Mouse (Mus musculus): ENCODE data around the gene Mapk1ip1. TPM values are rescaled to one million over a fixed set of nuclear protein-coding genes. Genes with fewer than 3 reads are reported as not detected.

Mapk1ip1 gene
- 7.7 and 8.7 TPM in 2 replicates for total RNA-seq (2017)

DNA sequence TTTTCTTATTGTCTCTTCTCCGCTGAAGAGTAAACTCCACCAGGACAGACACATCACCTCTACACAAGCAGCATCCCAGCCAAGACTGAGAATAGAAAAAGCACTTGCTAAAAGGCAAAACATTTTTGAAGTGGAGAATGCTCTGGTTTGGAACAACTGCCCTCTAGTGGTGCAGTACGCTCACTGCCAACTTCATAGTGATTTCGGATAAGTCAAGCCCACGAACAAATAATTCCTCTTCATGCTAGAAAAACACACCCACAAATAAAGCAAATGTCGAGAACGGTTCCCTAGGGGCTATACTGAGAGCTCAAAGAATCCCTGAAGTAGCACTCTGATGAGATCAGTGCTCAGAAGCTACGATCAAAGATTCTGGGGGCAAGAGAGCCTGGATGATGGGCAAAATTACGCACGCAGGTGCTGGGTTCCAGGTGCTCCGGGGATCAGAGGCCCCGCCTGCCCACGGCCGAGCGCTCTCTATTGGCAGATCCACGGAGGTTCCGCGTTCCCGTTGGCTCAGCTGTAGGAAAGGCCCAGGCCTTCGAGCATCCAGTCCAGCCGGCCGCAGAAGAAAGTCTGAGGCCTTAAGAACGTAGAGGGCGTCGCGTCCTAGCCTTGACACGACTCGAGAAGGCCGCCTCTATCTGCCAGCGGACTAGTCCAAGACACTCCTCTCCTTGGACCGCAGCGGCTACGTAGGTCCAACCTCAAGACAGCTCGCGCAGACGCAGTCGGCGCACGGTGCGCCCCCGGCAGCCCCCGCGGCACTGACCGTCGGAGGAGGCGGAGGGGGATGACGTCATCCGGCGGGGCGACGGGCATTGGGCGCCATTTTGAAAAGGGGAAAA lies at the start of gene Mapk1ip1, which contains the start of gene Ppp2r2d:
Gene Mapk1ip1, minus strand, starts transcription at position 730 of the 848 bp plus-strand sequence.
Gene Ppp2r2d, plus strand, starts transcription at position 536 of the 848 bp plus-strand sequence.
- ATAC-seq (replicated peaks; ENCODE audit: low read depth, poor library complexity, severe bottlenecking), result peak; percentile 85

DNA sequence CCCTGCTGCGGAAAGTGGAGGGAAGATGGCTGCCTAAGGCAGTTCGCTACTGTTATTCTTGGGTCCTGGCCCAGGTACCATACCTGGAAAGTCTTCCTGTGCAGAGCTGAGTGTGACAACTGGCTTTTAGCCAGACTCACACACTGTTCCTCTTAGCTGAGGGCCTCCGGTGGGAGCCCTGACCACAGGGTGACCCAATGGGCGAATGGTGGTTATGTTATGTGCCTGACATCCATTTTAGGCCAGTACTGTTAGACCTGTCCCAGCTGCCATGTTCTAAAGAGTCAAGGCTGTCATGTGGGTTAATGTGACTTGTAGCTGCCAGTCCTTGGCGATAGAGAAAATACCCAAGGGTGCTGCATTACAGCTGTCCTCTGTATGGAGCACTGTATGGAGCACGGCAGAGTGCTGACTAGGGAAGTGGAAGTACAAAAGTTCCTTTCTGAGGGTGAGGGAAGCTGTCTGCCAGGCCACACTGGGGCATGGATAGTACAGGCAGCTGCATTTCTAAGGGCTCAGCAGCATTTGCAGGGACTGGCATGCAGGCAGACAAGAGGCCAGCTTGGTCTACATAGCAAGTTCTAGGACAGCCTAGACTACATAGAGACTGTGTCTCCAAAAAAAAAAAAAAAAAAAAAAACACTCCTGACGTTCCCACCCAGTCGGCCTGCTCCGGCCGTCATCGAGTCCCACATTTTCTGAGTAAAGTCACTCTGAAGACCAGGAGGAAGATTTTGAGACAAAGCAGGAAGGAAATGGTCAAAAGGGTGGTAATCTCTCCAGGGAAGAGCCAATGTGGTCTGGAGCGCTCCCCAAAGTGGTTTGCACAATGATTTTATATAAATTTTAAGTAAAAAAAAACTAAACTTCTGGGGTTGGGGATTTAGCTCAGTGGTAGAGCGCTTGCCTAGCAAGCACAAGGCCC lies 39.6 kb upstream of the Mapk1ip1 start:
- ATAC-seq (replicated peaks; ENCODE audit: low read depth, poor library complexity, severe bottlenecking), result peak; percentile 78

DNA sequence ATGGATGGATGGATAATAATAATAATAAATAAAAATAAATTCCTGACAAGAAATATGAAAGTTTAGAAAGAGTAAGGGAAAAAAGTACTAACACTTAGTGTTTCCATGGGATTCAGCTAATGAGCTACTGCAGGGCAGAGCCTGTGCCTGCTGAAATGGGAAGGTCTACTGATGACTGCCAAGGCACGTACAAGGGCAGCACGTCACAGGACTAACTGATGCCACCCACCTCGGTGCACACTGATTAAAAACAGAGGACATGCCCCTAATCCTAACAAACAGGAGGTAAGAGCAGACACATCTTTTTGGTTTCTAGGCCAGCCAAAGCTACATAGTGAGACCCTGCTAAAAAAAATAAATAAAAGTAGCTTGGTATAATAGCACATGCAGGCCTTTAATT lies 37.7 kb upstream of the Mapk1ip1 start:
- ATAC-seq (replicated peaks; ENCODE audit: low read depth, poor library complexity, severe bottlenecking), result no peak

DNA sequence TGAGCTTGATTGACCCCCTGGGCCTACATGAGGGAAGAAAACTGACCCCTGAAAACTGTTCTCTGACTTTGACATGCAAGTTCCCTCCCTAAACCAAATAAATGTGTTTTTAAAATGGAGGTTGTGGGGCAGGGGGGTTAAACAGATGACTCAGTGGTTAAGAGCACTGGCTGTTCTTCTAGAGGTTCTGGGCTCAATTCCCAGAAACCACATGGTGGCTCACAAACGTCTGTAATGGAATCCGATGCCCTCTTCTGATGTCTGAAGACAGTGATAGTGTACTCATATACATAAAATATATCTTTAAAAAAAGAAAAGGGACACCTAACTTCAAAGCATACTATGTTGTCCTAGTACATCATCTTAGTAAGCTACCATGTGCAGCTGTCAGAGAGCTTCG lies 29.0 kb upstream of the Mapk1ip1 start:
- no peak for ATAC-seq (replicated peaks; ENCODE audit: low read depth, poor library complexity, severe bottlenecking)

DNA sequence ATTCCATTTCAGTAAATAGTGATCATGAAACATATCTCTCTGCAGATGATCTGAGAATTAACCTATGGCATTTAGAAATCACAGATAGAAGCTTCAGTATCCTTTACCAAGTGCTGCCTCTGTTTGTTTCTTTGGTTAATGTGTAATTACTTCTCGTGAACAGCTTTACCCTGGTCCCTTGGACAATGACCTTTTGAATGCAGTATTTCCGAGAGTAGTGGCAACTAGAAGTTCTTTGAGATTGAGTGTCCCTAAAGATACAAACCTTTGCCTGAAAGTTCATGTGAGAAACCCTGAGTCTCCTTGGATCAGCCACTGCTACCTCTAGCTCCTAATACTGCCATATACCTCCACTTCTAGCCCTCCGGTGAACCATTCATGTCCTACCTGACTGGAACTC lies 26.9 kb upstream of the Mapk1ip1 start:
- ATAC-seq (replicated peaks; ENCODE audit: low read depth, poor library complexity, severe bottlenecking), result no peak

DNA sequence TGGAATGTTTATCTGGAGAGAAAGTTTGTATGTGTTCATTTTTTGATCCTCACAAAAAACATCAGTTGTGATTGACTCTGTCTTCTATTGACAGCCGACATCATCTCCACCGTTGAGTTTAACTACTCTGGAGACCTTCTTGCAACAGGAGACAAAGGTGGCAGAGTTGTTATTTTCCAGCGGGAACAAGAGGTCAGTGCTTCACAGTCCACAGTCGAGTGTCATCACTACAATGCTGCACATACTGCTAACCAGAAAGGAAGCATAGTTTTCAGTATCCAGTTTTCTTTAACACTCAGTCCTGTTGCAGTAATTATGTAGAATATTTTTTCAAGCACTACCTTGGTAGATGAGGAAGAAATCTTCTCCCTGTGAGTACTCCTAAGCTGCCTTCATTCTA lies 22.2 kb upstream of the Mapk1ip1 start:
- ATAC-seq (replicated peaks; ENCODE audit: low read depth, poor library complexity, severe bottlenecking), result no peak

DNA sequence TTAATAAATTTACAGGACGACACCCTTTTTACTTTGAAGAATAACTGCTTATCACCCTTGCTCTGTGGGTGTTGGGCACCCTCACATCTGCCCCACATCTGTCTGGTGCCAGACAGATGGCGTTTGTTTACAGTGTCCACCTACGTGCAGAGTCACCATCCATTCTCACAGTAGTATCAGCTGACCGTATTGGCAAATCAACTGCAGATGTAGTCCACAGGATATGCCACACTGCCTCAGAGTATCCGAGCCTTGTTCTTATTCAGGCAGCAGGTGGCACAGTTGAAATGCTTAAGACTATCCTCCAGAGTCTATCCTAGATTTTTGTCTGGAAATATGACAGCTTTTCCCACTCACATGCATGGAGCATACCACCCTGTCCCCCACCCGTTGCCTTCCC lies 21.2 kb upstream of the Mapk1ip1 start:
- no peak for ATAC-seq (replicated peaks; ENCODE audit: low read depth, poor library complexity, severe bottlenecking)

DNA sequence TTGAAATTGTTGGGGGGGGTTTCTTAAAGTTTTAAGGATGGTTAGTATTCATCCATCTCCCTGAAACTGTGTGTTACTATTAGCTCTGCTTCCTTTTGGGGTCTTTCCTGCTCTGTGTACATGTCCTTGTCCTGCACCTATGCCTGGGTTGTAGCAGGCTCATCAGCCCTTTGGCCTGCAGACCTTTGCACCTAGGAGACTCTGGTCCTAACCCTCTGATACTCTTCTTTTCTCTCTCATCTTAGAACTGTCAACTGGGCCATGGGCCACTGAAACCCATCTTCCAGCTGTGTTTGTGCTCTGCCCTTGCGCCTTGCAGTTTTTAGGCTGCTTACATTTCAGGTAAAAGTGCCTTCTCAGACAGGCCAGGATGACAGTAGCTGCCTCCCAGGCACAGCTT lies 18.7 kb upstream of the Mapk1ip1 start:
- ATAC-seq (replicated peaks; ENCODE audit: low read depth, poor library complexity, severe bottlenecking), result no peak

DNA sequence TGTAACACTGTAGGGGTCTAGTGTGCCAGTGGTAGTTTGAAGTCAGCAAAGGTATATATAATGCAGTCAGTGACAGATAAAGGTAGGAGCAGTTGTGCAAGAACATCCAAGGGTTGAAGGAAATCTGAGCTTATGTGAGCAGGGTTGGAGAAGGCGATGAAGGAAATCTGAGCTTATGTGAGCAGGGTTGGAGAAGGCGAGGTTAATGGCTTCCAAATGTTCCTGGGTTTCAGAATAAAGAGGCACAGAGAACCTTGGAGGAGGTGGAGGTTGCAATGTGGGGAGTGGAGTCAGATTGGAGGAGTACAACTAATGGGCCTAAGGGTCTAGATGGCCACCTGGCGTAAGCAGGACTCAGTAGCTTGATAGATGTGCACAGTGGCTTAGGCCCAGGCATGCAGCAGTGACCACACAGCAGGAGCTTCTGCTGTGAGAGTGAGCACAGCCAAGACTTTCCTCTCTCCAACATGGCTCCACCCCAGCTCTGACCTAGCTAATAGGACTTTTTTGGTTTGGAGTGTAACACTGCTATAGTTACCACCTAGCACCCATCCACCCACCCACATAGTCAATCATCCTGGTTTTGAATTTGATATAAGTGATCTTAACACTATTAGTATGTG lies 18.0 kb upstream of the Mapk1ip1 start:
- no peak for ATAC-seq (replicated peaks; ENCODE audit: low read depth, poor library complexity, severe bottlenecking)

DNA sequence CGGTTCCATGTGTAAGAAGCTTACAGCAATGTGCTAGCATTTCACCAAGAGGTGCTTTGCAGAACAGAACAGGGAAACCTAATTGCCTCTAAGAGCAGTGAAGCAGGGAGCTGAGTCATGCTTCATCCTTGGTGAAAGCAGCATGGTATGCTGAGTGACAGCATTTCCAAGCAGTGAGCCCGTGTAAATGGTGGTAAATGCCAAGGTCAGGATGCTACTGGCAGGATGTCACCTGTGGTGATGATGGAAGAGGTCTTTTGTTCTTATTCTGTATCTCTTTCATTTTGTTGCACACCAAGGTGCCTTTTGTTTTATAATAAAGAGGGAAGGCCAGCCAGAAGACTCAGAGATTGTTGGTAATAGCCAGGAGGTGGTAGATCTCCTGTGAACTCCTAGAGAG lies 10.6 kb upstream of the Mapk1ip1 start:
- ATAC-seq (replicated peaks; ENCODE audit: low read depth, poor library complexity, severe bottlenecking), result no peak

DNA sequence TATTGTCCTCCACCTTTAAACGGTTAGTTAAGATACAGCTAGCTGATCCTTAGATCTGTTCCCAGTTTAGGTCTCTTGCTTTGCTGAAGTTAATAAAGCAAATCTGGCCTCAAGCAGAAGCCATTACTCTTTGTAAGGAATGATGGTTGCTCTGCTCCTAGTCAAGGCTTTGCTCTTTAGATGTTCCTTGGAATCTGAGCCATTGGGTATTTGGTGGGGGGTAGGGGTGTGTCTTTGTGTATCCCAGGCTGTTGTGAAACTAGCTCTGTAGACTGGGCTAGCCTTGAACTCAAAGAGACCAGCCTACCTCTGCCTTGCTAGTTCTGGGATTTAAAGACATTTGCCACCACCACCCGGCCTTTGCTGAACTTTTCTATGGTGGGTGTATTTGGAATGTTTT lies 8.1 kb upstream of the Mapk1ip1 start:
- no peak for ATAC-seq (replicated peaks; ENCODE audit: low read depth, poor library complexity, severe bottlenecking)

DNA sequence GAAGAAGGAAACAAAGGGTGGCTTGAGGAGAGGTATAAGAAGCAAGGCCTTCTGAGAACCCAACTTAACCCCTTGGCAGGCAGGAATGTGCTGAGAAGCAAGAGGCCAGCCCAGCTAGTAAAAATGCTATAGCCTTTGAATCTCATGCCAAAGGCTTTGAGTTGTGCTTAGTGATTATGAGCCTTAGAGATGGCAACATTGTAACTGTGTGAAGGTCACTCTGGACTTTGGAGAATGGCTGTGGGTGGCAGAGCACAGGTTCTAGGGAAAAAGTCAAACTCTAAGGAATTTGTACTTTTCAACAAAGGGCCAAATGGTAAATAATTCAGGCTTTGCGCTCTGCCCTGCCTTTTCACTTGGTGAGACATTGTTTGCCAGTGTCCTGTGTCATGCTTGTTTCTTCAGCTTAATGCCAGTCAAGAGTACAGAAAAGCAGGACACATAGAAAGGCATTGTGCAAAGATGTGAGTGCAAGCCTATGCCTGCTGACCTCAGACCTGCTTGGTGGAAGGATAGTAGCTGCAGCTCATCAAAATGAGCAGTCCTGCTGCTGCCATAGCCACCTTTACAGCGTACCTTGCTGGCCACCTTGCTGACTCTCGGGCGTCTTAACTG lies 7.5 kb upstream of the Mapk1ip1 start:
- no peak for ATAC-seq (replicated peaks; ENCODE audit: low read depth, poor library complexity, severe bottlenecking)

DNA sequence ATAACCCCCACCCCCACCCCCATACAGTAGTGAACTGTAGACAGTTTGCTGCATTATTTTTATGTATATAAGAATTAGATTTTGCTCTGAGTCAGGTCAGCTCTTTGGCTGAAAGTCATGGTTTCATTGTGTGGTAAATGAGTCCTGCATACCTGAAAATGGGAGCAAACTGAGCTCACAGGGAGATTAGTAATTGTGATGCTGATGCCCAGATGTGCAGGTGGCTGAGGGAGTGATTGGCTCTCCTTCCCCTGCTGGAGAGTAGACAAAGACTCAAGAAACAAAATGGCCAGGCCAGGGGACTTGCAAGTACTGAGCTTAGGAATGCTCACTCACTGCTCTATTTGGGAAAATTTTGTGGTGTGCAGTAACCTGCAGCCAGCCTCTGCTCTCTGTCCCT lies 4.0 kb upstream of the Mapk1ip1 start:
- ATAC-seq (replicated peaks; ENCODE audit: low read depth, poor library complexity, severe bottlenecking), result no peak

DNA sequence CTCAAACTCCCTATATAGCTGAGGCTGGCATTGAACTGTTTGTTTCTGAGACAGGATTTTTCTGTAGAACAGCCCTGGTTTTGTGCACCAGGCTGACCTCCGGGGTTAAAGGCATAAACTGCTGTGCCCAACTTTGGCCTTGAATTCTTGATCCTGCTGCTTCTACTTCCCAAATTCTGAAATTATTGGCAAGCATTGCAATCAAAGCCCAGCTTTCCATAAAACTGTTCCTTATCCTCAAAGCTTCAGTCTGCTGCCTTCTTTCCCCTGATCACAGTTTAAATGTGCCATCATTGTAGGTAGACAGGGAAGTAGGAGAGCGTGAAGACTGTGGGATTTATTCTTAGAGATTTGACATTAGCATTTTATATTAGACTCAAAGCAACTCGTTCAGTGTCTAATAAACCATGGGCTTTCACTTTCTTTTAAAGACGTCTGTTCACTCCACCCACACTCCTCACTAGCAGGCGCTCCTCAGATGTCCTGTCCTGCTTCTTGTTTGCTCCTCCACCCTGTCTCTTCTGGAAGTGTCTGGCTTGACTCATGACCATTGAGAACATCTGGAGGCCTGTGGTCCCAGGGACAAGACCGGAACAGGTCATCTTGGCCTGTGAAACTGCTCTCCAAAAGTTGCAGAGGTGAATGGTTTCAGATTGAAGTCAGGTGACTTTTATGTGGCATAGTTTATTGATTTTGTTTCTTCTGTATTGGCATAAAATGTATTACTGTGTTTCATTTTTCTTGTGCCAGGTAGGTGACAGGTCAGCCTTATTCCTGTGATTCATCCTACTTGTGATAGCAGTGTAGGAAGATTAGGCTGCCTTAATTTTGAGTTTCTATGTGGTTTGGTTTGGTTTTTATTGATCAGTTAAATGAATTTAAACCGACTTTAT lies 2.2 kb upstream of the Mapk1ip1 start:
- no peak for ATAC-seq (replicated peaks; ENCODE audit: low read depth, poor library complexity, severe bottlenecking)

DNA sequence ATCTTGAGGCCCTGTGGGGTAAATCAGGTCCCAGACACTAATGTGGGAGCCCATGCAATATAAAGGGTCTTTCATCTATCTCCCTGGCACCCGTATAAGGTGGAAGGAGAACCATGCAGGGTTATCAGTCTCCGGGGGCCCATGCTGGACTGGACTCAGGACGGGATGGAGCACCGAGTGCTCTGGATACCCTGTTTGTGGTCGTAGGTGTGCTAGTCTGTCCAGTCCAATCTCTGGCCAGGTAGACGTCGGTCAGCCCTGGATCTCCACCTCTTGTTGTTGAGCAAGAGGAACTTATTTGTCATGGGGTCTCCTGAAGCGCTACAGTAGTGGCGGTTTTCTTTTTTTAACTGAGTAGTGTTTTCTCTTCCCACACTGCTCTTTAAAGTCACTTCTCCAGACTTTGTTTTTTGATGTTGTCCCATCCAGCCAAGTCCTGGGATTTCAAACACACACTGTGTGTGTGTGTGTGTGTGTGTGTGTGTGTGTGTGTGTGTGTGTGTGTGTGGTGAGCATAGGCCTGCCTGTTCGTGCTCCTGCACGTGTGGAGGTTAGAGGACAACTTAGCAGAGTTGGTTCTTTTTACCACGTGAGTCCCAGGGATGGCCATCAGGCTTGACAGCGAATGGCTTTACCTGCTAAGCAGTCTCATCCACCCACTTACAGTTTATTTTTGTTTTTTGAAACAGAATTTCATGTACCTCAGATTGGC lies 1.4 kb upstream of the Mapk1ip1 start:
- ATAC-seq (replicated peaks; ENCODE audit: low read depth, poor library complexity, severe bottlenecking), result no peak

DNA sequence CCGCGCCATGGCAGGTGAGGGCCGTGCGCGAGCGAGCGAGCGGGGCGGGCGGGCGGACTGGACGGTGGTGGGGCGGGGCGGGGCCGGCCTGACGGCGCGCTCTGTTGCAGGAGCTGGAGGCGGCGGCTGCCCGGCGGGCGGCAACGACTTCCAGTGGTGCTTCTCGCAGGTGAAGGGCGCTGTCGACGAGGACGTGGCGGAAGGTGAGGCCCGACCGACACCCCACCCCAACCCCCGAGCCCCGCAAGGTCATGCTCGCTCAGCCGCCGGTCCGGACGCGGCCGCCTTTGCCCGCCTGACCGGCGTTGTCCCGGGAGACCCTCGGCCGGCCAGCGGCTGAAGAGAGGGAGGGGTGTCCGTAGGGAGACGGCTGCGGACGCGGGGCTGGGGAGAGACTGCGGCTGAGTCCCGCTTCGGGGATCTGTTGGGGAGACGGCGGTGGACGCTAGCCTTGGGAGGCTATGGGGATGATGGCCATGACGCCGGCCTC lies 474 bp upstream of the Mapk1ip1 start:
- peak; percentile 8; the same call in 1 of the 2 replicates for ATAC-seq (replicated peaks; ENCODE audit: low read depth, poor library complexity, severe bottlenecking)

DNA sequence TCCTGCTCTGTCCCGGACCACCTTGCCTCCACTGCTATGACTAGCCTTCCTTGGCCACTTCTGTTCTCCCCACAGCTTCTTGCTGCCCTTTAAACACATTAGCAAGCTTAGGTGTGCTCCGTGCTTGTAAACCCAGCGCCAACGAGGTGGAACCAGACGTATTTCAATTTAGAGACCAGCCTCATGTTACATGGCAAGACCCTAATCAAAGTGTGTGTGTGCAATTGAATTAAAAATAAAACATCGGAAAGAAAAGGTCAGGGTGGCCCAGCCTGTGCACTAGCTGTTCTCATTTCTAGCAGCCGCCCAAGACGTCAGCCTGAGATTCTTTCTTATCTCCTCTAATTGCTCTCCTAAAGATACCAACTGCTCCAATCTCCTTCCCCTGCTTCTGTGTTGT lies 962 bp downstream of the Mapk1ip1 start:
- ATAC-seq (replicated peaks; ENCODE audit: low read depth, poor library complexity, severe bottlenecking), result no peak

DNA sequence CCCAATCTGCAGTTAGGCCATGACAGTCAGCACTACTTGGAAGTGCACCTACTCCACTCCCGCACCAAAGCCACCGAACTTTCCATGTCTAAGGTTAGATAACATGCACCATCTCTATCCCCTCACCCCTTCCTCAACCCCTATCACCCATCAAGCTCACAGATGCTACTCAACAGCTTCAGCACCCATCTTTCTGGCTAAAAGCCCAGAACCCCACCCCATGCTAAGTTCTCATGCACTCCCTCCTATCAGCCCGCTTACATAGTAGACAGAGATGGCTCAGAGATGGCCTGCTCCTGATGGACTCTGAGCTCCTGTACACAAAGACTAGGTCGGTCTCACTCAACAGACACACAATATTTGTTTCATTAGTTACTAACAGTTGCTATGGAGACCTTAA lies 2.7 kb downstream of the Mapk1ip1 start:
- ATAC-seq (replicated peaks; ENCODE audit: low read depth, poor library complexity, severe bottlenecking), result no peak

Data from common myeloid progenitor, adult 5-6 weeks (primary cell).